Mouse (Mus musculus) neural tube, embryonic 14.5 days (tissue): ENCODE data around the gene Erc1. TPM values are rescaled to one million over a fixed set of nuclear protein-coding genes. Genes with fewer than 3 reads are reported as not detected.

ENCODE experiments used
- polyA plus RNA-seq: library from polyadenylated mRNA; unstranded; fragments of >200 nt; fragmentation: Nextera tagmentation; extraction: Ambion mirVana; gene quantifications from 2 replicates; pipeline ENCODE4 v1.2.1, GENCODE M21; 2014

Erc1 gene
- polyA plus RNA-seq, 1 experiment from 2014 or later = 66.1 TPM

Other genes with a start within 250 kb of the Erc1 start
- gene Rad52, start 54.5 kb upstream of the Erc1 start, polyA plus RNA-seq = 23.3 and 25.7 TPM in 2 replicates
- 64.1 and 71.8 TPM in 2 replicates for gene Wnk1, start 190.5 kb upstream of the Erc1 start, polyA plus RNA-seq
- gene Ninj2, start 245.2 kb upstream of the Erc1 start, polyA plus RNA-seq = not detected in 2 replicates